Mouse (Mus musculus) gastrocnemius, adult 2 months (tissue): ENCODE data around the gene Aifm2. TPM values are rescaled to one million over a fixed set of nuclear protein-coding genes. Genes with fewer than 3 reads are reported as not detected.

Experiments used
- DNase-seq: peaks from one replicate; pipeline ENCODE4 v3.0.0; 2022
- H3K27ac ChIP-seq: fragments of 200-600 bp; 2 replicates; pipeline ENCODE4 v1.8.1; 2022; ENCODE audit warnings: mild to moderate bottlenecking
- H3K4me3 ChIP-seq: fragments of 200-600 bp; 2 replicates; pipeline ENCODE4 v1.8.1; 2022; ENCODE audit warnings: mild to moderate bottlenecking, moderate library complexity
- CTCF ChIP-seq: fragments of 200-600 bp; IDR thresholded peaks from 2 replicates; pipeline ENCODE4 v1.8.1; 2022; ENCODE audit warnings: antibody characterized with exemption, mild to moderate bottlenecking, moderate library complexity
- intact Hi-C: fragments of 180-260 bp; cut with DNase I; formaldehyde crosslinking; loops from one replicate; pipeline ENCODE4 v1.15.1; 2025
- long read RNA-seq, 2 experiments: library from polyadenylated mRNA; stranded (forward); transcript quantifications; one replicate each; pipeline ENCODE4 v2.0.0; 2021
- total RNA-seq, 2 experiments: library from RNA; stranded (reverse); gene quantifications; 2 replicates each; pipeline ENCODE4 v1.2.3; 2021

Aifm2 gene
- total RNA-seq: 10 to 100 TPM; 13.9 to 19.7 TPM
- long read RNA-seq, experiment 1, transcript Aifm2-201 (10 exons, 1,442 nt): minor isoform, 5 of 50 reads
- long read RNA-seq, experiment 1, transcript Aifm2-203 (9 exons, 3,086 nt): major isoform, 27 of 50 reads
- long read RNA-seq, experiment 1, transcript Aifm2-204 (10 exons, 1,512 nt): minor isoform, 8 of 50 reads
- long read RNA-seq, experiment 1, partial matches to known transcripts: 1 of 50 reads
- long read RNA-seq, experiment 1, other reads (novel, unspliced or antisense): 9 of 50 reads
- long read RNA-seq, experiment 2, transcript Aifm2-204 (10 exons, 1,512 nt): minor isoform, 19 of 59 reads
- long read RNA-seq, experiment 2, transcript Aifm2-203 (9 exons, 3,086 nt): major isoform, 23 of 59 reads
- long read RNA-seq, experiment 2, partial matches to known transcripts: 6 of 59 reads
- long read RNA-seq, experiment 2, other reads (novel, unspliced or antisense): 10 of 59 reads

- intact Hi-C loops: no loop called here
- peak; percentile 89 for DNase-seq
- no peak for TF ChIP-seq CTCF
- Histone ChIP-seq H3K4me3 (peak within 1 kb of the TSS; percentile 90), H3K27ac (peak within 1 kb of the TSS; percentile 87)
Observed at GRCm38 (mm10) chr10:61714771-61715461, at the start of gene Aifm2. Gene Aifm2 (plus strand): TSS chr10:61715263.

- intact Hi-C loops: no loop called here
- no peak for TF ChIP-seq CTCF
- no peak overlapping the region for H3K4me3 ChIP-seq
- no peak for DNase-seq
- H3K27ac ChIP-seq: no peak overlapping the region
Observed at GRCm38 (mm10) chr10:61665651-61666050, 49.4 kb upstream of the Aifm2 start.

- DNase-seq: no peak
- no peak overlapping the region for H3K27ac ChIP-seq
- no peak for TF ChIP-seq CTCF
- intact Hi-C loops: no loop called here
- no peak overlapping the region for H3K4me3 ChIP-seq
Observed at GRCm38 (mm10) chr10:61669289-61669688, 45.8 kb upstream of the Aifm2 start.

GRCm38 (mm10) chr10:61669896-61670295, 45.2 kb upstream of the Aifm2 start:
- TF ChIP-seq CTCF: no peak
- no peak overlapping the region for H3K27ac ChIP-seq
- intact Hi-C loops: loop anchor here (5.0 kb wide), 1 partner anchor 62 kb away; no protein-coding TSS in a partner anchor
- no peak for DNase-seq
- H3K4me3 ChIP-seq: no peak overlapping the region

- no peak overlapping the region for H3K27ac ChIP-seq
- no peak for DNase-seq
Observed at GRCm38 (mm10) chr10:61670758-61671157, 44.3 kb upstream of the Aifm2 start.

GRCm38 (mm10) chr10:61675935-61676334, 39.1 kb upstream of the Aifm2 start:
- DNase-seq: no peak
- no peak overlapping the region for H3K4me3 ChIP-seq
- no peak overlapping the region for H3K27ac ChIP-seq
- intact Hi-C loops: no loop called here
- TF ChIP-seq CTCF: no peak

More at GRCm38 (mm10) chr10:61670758-61671157, 44.3 kb upstream of the Aifm2 start:
- intact Hi-C loops: loop anchor here (5.0 kb wide), 1 partner anchor 62 kb away; no protein-coding TSS in a partner anchor
- TF ChIP-seq CTCF: peak; percentile 53
- H3K4me3 ChIP-seq: no peak overlapping the region

GRCm38 (mm10) chr10:61679545-61679944, 35.5 kb upstream of the Aifm2 start:
- Histone ChIP-seq H3K4me3 (peak overlapping the region; percentile 79), H3K27ac (peak overlapping the region; percentile 99)
- no peak for TF ChIP-seq CTCF
- intact Hi-C loops: no loop called here
- no peak for DNase-seq

- no peak for TF ChIP-seq CTCF
- intact Hi-C loops: no loop called here
- peak; percentile 99 for DNase-seq
- Histone ChIP-seq H3K27ac (peak within 1 kb of the TSS; percentile 99), H3K4me3 (peak within 1 kb of the TSS; percentile 79)
Observed at GRCm38 (mm10) chr10:61680015-61680913, 34.8 kb upstream of the Aifm2 start, which contains the start of gene Sar1a. Gene Sar1a (plus strand): TSS chr10:61680299.

GRCm38 (mm10) chr10:61689405-61689804, 25.7 kb upstream of the Aifm2 start:
- H3K4me3 ChIP-seq: peak overlapping the region; percentile 51
- peak; percentile 50 for DNase-seq
- H3K27ac ChIP-seq: peak overlapping the region; percentile 88
- intact Hi-C loops: no loop called here
- no peak for TF ChIP-seq CTCF

- TF ChIP-seq CTCF: no peak
- DNase-seq: no peak
- Histone ChIP-seq H3K27ac (no peak overlapping the region), H3K4me3 (no peak overlapping the region)
- intact Hi-C loops: no loop called here
Observed at GRCm38 (mm10) chr10:61693563-61693962, 21.5 kb upstream of the Aifm2 start.

GRCm38 (mm10) chr10:61694870-61695670, 20.0 kb upstream of the Aifm2 start, which contains the start of gene Tysnd1:
Gene Tysnd1 (plus strand): TSS chr10:61695514.
- TF ChIP-seq CTCF: peak; percentile 53
- Histone ChIP-seq H3K27ac (peak within 1 kb of the TSS; percentile 84), H3K4me3 (peak within 1 kb of the TSS; percentile 91)
- DNase-seq: peak; percentile 97
- intact Hi-C loops: no loop called here
